Mouse (Mus musculus): ENCODE results near the gene Bricd5.

DNA sequence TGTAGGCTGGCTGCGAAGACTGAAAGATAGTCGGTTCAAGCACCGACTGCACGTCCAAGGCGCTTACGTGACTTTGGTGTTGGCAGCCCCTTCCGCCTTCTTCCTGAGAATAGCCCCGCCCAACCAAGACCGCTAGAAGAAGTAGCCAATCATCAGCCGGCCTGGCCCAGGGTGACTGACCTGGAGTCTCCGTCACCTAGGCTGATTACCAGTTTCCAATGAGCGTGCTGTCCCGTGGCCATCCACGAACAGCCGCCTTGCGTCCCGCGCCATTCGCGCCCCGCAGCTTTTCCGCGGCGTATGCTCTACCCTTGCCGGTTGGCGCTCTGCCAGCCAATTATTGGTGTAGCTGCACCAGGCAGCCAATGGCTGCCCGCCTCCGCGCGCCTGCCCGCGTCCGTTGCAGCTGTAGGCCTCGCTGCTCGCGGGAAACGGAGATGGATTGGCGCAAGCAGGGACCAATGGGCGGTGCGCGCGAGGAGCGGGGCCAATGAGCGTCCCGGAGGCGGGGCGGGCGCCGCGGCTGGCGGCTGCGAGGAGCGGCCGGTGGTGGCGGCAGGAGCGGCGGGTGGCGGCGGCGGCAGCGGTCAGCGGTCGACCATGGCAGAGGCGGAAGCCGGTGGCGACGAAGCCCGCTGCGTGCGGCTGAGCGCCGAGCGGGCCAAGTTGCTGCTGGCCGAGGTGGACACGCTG lies 3.6 kb upstream of the Bricd5 start, which contains the start of the genes E4f1 and Pgp:
- TF ChIP-seq CTCF (IDR thresholded peaks at IDR 0.05; ENCODE audit: insufficient read depth, low read length) (no peak), POLR2A (IDR thresholded peaks at IDR 0.05; ENCODE audit: borderline replicate concordance, extremely low read depth, low read depth, low read length) (peak; percentile 75; the same call in 1 of the 2 replicates)
